Mouse (Mus musculus) MEL (cell line): ENCODE measurements at regions not wholly inside any gene's neighbourhood (a gene's known extent, or its start where the extent isn't known, plus 50 kb on each side); places are given as distances from the start of the nearest gene placed in this dataset.

Source experiments
- CTCF ChIP-seq, 3 experiments: IDR thresholded peaks in 2 of 3; conservative IDR thresholded peaks in 1 of 3; 2 replicates each; pipeline ENCODE4 v1.5.1; 2011 to 2012; ENCODE audit warnings: low read length in 3 of 3, low read depth in 2 of 3, mild to moderate bottlenecking in 2 of 3, improper control_type of control experiment in 1 of 3, inconsistent platforms in 1 of 3, mixed read lengths in 1 of 3, moderate library complexity in 1 of 3; ENCODE audit not compliant: control insufficient read depth in 1 of 3, insufficient read depth in 1 of 3, poor library complexity in 1 of 3, severe bottlenecking in 1 of 3
- ELF1 ChIP-seq: IDR thresholded peaks from 2 replicates; pipeline ENCODE4 v1.6.1; 2014; ENCODE audit warnings: low read depth, mild to moderate bottlenecking, inconsistent platforms, low read length, improper control_type of control experiment, moderate library complexity
- JUND ChIP-seq: IDR thresholded peaks from 2 replicates; pipeline ENCODE4 v1.6.1; 2011; ENCODE audit warnings: low read depth, mild to moderate bottlenecking, improper control_type of control experiment, low read length
- KAT2A ChIP-seq: conservative IDR thresholded peaks from 2 replicates; pipeline ENCODE4 v1.6.1; 2012; ENCODE audit warnings: low read depth, low read length, improper control_type of control experiment, inconsistent platforms
- MEF2A ChIP-seq: IDR thresholded peaks from 2 replicates; pipeline ENCODE4 v1.6.1; 2014; ENCODE audit warnings: low read depth, mild to moderate bottlenecking, inconsistent platforms, low read length, improper control_type of control experiment; ENCODE audit not compliant: poor library complexity, insufficient replicate concordance, severe bottlenecking; ENCODE audit errors: extremely low read depth
- MYC ChIP-seq: IDR thresholded peaks from 2 replicates; pipeline ENCODE4 v1.6.1; 2011; ENCODE audit warnings: low read depth, mild to moderate bottlenecking, low read length, improper control_type of control experiment, moderate library complexity
- NRF1 ChIP-seq: IDR thresholded peaks from 2 replicates; pipeline ENCODE4 v1.6.1; 2014; ENCODE audit warnings: low read depth, mild to moderate bottlenecking, inconsistent platforms, low read length, improper control_type of control experiment, moderate library complexity; ENCODE audit not compliant: poor library complexity, insufficient read depth, severe bottlenecking
- POLR2A ChIP-seq, 2 experiments: IDR thresholded peaks; 2 replicates each; pipeline ENCODE4 v1.6.1; 2011 to 2012; ENCODE audit warnings: low read length in 2 of 2, mild to moderate bottlenecking in 2 of 2, control low read depth in 1 of 2, improper control_type of control experiment in 1 of 2, low read depth in 1 of 2, moderate library complexity in 1 of 2; ENCODE audit not compliant: control insufficient read depth in 1 of 2, insufficient read depth in 1 of 2, poor library complexity in 1 of 2
- POLR2AphosphoS2 ChIP-seq: IDR thresholded peaks from 2 replicates; pipeline ENCODE4 v1.6.1; 2011; ENCODE audit warnings: low read length, improper control_type of control experiment
- POLR2AphosphoS5 ChIP-seq: IDR thresholded peaks from 2 replicates; pipeline ENCODE4 v1.6.1; 2012; ENCODE audit warnings: low read depth, borderline replicate concordance, mild to moderate bottlenecking, inconsistent platforms, low read length, moderate library complexity, mixed read lengths
- SMC3 ChIP-seq: IDR thresholded peaks from 2 replicates; pipeline ENCODE4 v1.6.1; 2011; ENCODE audit warnings: low read depth, low read length, improper control_type of control experiment
- ZKSCAN1 ChIP-seq: IDR thresholded peaks from 2 replicates; pipeline ENCODE4 v1.6.1; 2012; ENCODE audit warnings: low read depth, mild to moderate bottlenecking, inconsistent platforms, low read length, improper control_type of control experiment, moderate library complexity

DNA sequence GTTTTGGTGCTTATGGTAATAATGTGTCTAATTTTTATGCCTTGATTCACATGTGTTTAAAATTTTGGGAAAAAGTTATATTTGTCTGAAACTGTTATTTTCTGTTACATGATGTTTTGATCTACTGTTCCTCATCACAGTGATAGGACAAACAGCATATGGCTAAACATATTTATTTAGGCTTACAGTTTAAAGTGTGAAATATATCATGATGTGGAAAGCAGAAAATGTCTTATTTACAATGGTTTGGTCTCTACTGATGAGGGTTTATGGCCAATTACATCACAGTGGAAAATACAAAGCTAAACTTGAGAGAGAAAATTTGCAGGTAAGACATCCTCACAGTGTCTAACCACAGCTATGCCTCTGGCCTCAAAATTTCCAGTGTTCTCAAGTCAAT is 268.1 kb upstream of the G6pd2 start:
- TF ChIP-seq ZKSCAN1 (no peak), POLR2AphosphoS5 (no peak), POLR2A (IDR thresholded peaks at IDR 0.05; ENCODE audit: control insufficient read depth in 1 of 2, insufficient read depth in 1 of 2, low read depth in 1 of 2, low read length in 2 of 2, poor library complexity in 1 of 2) (no peak), MEF2A (no peak), POLR2AphosphoS2 (no peak), MYC (no peak), NRF1 (no peak), CTCF (IDR thresholded peaks at IDR 0.05 in 2 of 3, conservative IDR thresholded peaks at IDR 0.05 in 1 of 3; ENCODE audit: control insufficient read depth in 1 of 3, insufficient read depth in 1 of 3, low read depth in 2 of 3, low read length in 3 of 3, poor library complexity in 1 of 3, severe bottlenecking in 1 of 3) (no peak), KAT2A (no peak), ELF1 (no peak), SMC3 (no peak), JUND (no peak)
